ENCODE assay signal across 14 mouse cellular contexts in the genomic region with DNA sequence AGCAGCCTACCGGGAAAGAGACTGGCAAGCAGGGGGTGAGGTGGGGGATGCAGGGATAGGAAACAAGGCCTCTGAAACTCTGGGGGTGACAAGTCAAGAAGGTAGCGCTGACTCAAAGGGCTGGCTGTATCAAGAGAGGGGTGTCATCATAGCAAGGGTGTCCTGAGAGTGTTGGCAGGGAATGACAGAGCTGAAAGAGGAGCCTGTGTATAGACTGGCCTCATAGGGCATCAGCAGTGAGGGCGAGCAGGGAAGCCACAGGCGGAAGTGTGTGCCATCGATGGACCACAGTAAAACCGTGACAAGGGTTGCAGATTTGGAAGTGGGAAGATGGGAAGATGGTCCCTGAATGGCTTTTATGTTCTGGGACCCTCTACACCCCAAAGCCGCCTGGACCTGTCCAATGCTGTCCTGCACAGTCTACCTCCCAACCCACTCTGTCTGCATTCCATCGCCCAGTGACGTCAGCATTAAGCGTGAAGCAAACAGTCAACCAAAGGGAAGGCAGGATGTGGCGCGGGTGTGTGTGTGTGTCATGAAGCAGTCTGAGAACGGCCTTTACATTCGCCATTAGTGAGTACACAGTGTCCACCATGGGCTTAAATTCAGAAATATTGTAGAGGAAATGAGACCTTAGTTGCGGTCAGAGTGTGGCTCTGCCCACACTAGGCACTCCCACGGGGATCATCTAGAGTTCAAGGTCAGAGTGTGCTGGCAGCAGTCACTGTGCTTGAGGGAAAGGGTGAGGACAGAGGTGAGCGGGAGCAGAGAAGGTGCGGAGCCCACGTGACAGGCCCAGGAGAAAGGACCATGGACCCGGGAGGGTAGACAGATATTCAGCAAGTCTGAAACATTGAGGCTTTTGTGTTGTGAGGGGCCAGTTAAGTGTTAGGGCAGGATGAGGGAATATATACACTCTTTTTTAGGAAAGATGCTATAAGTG. TPM values are rescaled to one million over a fixed set of nuclear protein-coding genes. Genes with fewer than 3 reads are reported as not detected.
DNase-seq lines count a peak whose midpoint lies in the region; ATAC-seq and TF ChIP-seq lines count a peak whose summit lies in the region.
"Had no signal": no experiment of that assay in that cellular context is flagged by ENCODE, and none has a peak within 500 bp of the region (broad histone marks: within the 10 kb centered on the region; RNA-seq: fewer than 3 reads in every experiment).

No protein-coding gene starts in this region.

- no peak for TF ChIP-seq CTCF in stomach, postnatal 0 days (IDR thresholded peaks at IDR 0.05; ENCODE audit: low read depth)

- no peak overlapping the region for H3K27ac ChIP-seq in hindbrain, embryonic 14.5 days
- H3K27ac ChIP-seq in hindbrain, embryonic 16.5 days (ENCODE audit: low read depth, low read length) = no peak overlapping the region
- no peak overlapping the region for H3K27ac ChIP-seq in stomach, embryonic 15.5 days
- no peak overlapping the region for H3K27ac ChIP-seq in stomach, postnatal 0 days (replicated peaks)
- H3K27ac ChIP-seq: embryonic facial prominence, embryonic 10.5 days; forebrain, embryonic 10.5 days; heart, adult 2 months; midbrain, embryonic 12.5 days had no signal

- H3K9me3 ChIP-seq in hindbrain, embryonic 14.5 days (ENCODE audit: control insufficient read depth, low read length) = no peaks in the 10 kb centered on the region
- no peaks in the 10 kb centered on the region for H3K9me3 ChIP-seq in hindbrain, embryonic 16.5 days (ENCODE audit: control insufficient read depth, low read length)
- H3K9me3 ChIP-seq in stomach, embryonic 15.5 days = no peaks in the 10 kb centered on the region
- no peaks in the 10 kb centered on the region for H3K9me3 ChIP-seq in stomach, postnatal 0 days (ENCODE audit: control insufficient read depth, low read length)
- H3K9me3 ChIP-seq: embryonic facial prominence, embryonic 10.5 days; forebrain, embryonic 10.5 days; midbrain, embryonic 12.5 days had no signal

- no peak overlapping the region for H3K4me2 ChIP-seq in hindbrain, embryonic 14.5 days (replicated peaks)
- no peak overlapping the region for H3K4me2 ChIP-seq in hindbrain, embryonic 16.5 days (ENCODE audit: low read length)
- H3K4me2 ChIP-seq in stomach, embryonic 15.5 days = no peak overlapping the region
- H3K4me2 ChIP-seq in stomach, postnatal 0 days (replicated peaks; ENCODE audit: low read depth) = no peak overlapping the region
- H3K4me2 ChIP-seq: midbrain, embryonic 12.5 days had no signal

- DNase-seq in adrenal gland, adult 2 months = peak; percentile 38
- no peak for DNase-seq in adrenal gland, adult (ENCODE audit: inconsistent age in 2 of 2, low spot score in 1 of 2)
- no peak for DNase-seq in hindbrain, embryonic 14.5 days (ENCODE audit: low spot score)
- no peak for DNase-seq in stomach, postnatal 0 days (ENCODE audit: low spot score)
- no peak for DNase-seq in testis, postnatal 14 days (ENCODE audit: low spot score)
- no peak for DNase-seq in frontal cortex, postnatal 25 days (ENCODE audit: low spot score in 2 of 2)
- DNase-seq: cerebellum, postnatal 10 days; heart, adult 2 months; thymus, adult 2 months had no signal

- no peaks in the 10 kb centered on the region for H3K27me3 ChIP-seq in hindbrain, embryonic 14.5 days (ENCODE audit: control insufficient read depth, insufficient read depth, low read length)
- H3K27me3 ChIP-seq in hindbrain, embryonic 16.5 days (replicated peaks; ENCODE audit: control insufficient read depth, insufficient read depth, low read length) = no peaks in the 10 kb centered on the region
- no peaks in the 10 kb centered on the region for H3K27me3 ChIP-seq in stomach, embryonic 15.5 days (replicated peaks)
- H3K27me3 ChIP-seq in stomach, postnatal 0 days (ENCODE audit: control insufficient read depth, insufficient read depth, low read length) = no peaks in the 10 kb centered on the region
- H3K27me3 ChIP-seq: midbrain, embryonic 12.5 days had no signal

- H3K9ac ChIP-seq in hindbrain, embryonic 14.5 days = no peak overlapping the region
- H3K9ac ChIP-seq in hindbrain, embryonic 16.5 days (ENCODE audit: low read depth, low read length) = no peak overlapping the region
- H3K9ac ChIP-seq in stomach, embryonic 15.5 days = no peak overlapping the region
- no peak overlapping the region for H3K9ac ChIP-seq in stomach, postnatal 0 days (ENCODE audit: low read length)
- H3K9ac ChIP-seq: midbrain, embryonic 12.5 days had no signal

- 0 out of 2 replicates have a peak, but pooled peaks have one; percentile 44 for ATAC-seq in hindbrain, embryonic 14.5 days (ENCODE audit: low FRiP score)
- ATAC-seq in hindbrain, embryonic 16.5 days = no peak
- ATAC-seq in stomach, embryonic 15.5 days (ENCODE audit: insufficient read depth, low FRiP score, low read depth) = 0 out of 2 replicates have a peak, but pooled peaks have one; percentile 40
- no peak for ATAC-seq in stomach, postnatal 0 days (ENCODE audit: low FRiP score, low TSS enrichment)

- no peak overlapping the region for H3K4me3 ChIP-seq in hindbrain, embryonic 14.5 days (replicated peaks; ENCODE audit: low read length)
- H3K4me3 ChIP-seq in hindbrain, embryonic 16.5 days (ENCODE audit: low read length) = no peak overlapping the region
- H3K4me3 ChIP-seq in stomach, embryonic 15.5 days (replicated peaks) = no peak overlapping the region
- no peak overlapping the region for H3K4me3 ChIP-seq in stomach, postnatal 0 days (ENCODE audit: low read depth, low read length)
- H3K4me3 ChIP-seq: embryonic facial prominence, embryonic 10.5 days; forebrain, embryonic 10.5 days; heart, adult 2 months; midbrain, embryonic 12.5 days had no signal

- WGBS in hindbrain, embryonic 14.5 days = 82% methylated on average over 20 of the region's 20 CpGs
- WGBS in hindbrain, embryonic 16.5 days = 85% methylated on average over 20 of the region's 20 CpGs
- 73% methylated on average over 20 of the region's 20 CpGs for WGBS in stomach, embryonic 15.5 days
- 73% methylated on average over 20 of the region's 20 CpGs for WGBS in stomach, postnatal 0 days

- H3K36me3 ChIP-seq in hindbrain, embryonic 14.5 days (replicated peaks; ENCODE audit: control insufficient read depth, insufficient read depth) = no peaks in the 10 kb centered on the region
- no peaks in the 10 kb centered on the region for H3K36me3 ChIP-seq in hindbrain, embryonic 16.5 days (ENCODE audit: control insufficient read depth, insufficient read depth, low read length)
- no peaks in the 10 kb centered on the region for H3K36me3 ChIP-seq in stomach, embryonic 15.5 days
- H3K36me3 ChIP-seq in stomach, postnatal 0 days (ENCODE audit: control insufficient read depth, insufficient read depth, low read length) = no peaks in the 10 kb centered on the region
- H3K36me3 ChIP-seq: embryonic facial prominence, embryonic 10.5 days; forebrain, embryonic 10.5 days; midbrain, embryonic 12.5 days had no signal

- H3K4me1 ChIP-seq in hindbrain, embryonic 14.5 days (replicated peaks; ENCODE audit: control insufficient read depth, insufficient read depth, low read length) = no peaks in the 10 kb centered on the region
- H3K4me1 ChIP-seq in hindbrain, embryonic 16.5 days (ENCODE audit: control insufficient read depth, insufficient read depth, low read depth, low read length) = no peaks in the 10 kb centered on the region
- no peaks in the 10 kb centered on the region for H3K4me1 ChIP-seq in stomach, embryonic 15.5 days
- no peaks in the 10 kb centered on the region for H3K4me1 ChIP-seq in stomach, postnatal 0 days (replicated peaks; ENCODE audit: control insufficient read depth, insufficient read depth)
- H3K4me1 ChIP-seq: midbrain, embryonic 12.5 days had no signal

- no peak for TF ChIP-seq EP300 in stomach, postnatal 0 days (optimal IDR thresholded peaks at IDR 0.05)

RNA-seq across cellular contexts. Expression of a gene that starts 14.0 kb away (rescaled TPM):
- total RNA-seq in adrenal gland, adult 2 months (2021) = 1 to 10 TPM; 1.3 to 2.1 TPM
- 2.3 and 2.8 TPM in 2 replicates for polyA plus RNA-seq in adrenal gland, adult 2 months (2012; rRNA removed)
- 0.14 and 0.27 TPM in 2 replicates for polyA plus RNA-seq in hindbrain, embryonic 14.5 days (2014; fragmentation: Nextera tagmentation; extraction: Ambion mirVana)
- 0.44 and 0.77 TPM in 2 replicates for polyA plus RNA-seq in hindbrain, embryonic 16.5 days (2015; fragmentation: Nextera tagmentation; extraction: Ambion mirVana)
- polyA plus RNA-seq in stomach, embryonic 15.5 days (2015; fragmentation: Nextera tagmentation; extraction: Ambion mirVana) = 0.86 and 1.6 TPM in 2 replicates
- polyA plus RNA-seq in stomach, postnatal 0 days (2015; fragmentation: Nextera tagmentation; extraction: Ambion mirVana) = 0.62 and 0.93 TPM in 2 replicates

Comparison
In these comparisons a context has a peak if more than half of its experiments do, and no peak if none do; other contexts are left out.
1. ATAC-seq: peak in hindbrain, embryonic 14.5 days (single experiment) and stomach, embryonic 15.5 days (single experiment); none in hindbrain, embryonic 16.5 days (single experiment) and stomach, postnatal 0 days (single experiment).